Mouse (Mus musculus): ENCODE measurements around the gene 9830107B12Rik. TPM values are rescaled to one million over a fixed set of nuclear protein-coding genes. Genes with fewer than 3 reads are reported as not detected.

9830107B12Rik gene
- polyA plus RNA-seq, 1 experiment from 2014 or later: not detected

GRCm38 (mm10) chr17:48080626-48081025, 65.4 kb downstream of the 9830107B12Rik start:
- Histone ChIP-seq H3K4me1 (replicated peaks; ENCODE audit: control insufficient read depth, insufficient read depth, low read length) (no peaks in the 10 kb centered on the region), H3K4me2 (ENCODE audit: low read length) (no peak overlapping the region), H3K9me3 (ENCODE audit: control insufficient read depth, low read length) (no peaks in the 10 kb centered on the region), H3K27ac (ENCODE audit: low read depth) (no peak overlapping the region), H3K4me3 (ENCODE audit: low read depth, low read length) (no peak overlapping the region), H3K9ac (ENCODE audit: low read length) (no peak overlapping the region), H3K36me3 (ENCODE audit: control insufficient read depth, insufficient read depth, low read length) (no peaks in the 10 kb centered on the region), H3K27me3 (replicated peaks; ENCODE audit: control insufficient read depth, insufficient read depth, low read length) (no peaks in the 10 kb centered on the region)
- 60% methylated on average over 3 of the region's 3 CpGs for WGBS
- DNase-seq (ENCODE audit: low spot score) (no peak), ATAC-seq (replicated peaks; ENCODE audit: low FRiP score, low TSS enrichment, low read depth) (no peak)

Other genes with a start within 250 kb of the 9830107B12Rik start
- gene Foxp4, start 221.6 kb downstream of the 9830107B12Rik start, polyA plus RNA-seq (2014; fragmentation: Nextera tagmentation; extraction: Ambion mirVana): 30.3 and 32.4 TPM in 2 replicates
- not detected in 2 replicates for gene 1700122O11Rik, start 108.0 kb downstream of the 9830107B12Rik start, polyA plus RNA-seq (2014; fragmentation: Nextera tagmentation; extraction: Ambion mirVana)
- gene 1700067P10Rik, start 56.9 kb downstream of the 9830107B12Rik start, polyA plus RNA-seq (2014; fragmentation: Nextera tagmentation; extraction: Ambion mirVana): not detected in 2 replicates
- gene A530064D06Rik, start 21.0 kb upstream of the 9830107B12Rik start, polyA plus RNA-seq (2014; fragmentation: Nextera tagmentation; extraction: Ambion mirVana): 0.09 TPM in 1 of 2 replicates, not detected in the other
- gene Trem1, start 86.5 kb upstream of the 9830107B12Rik start, polyA plus RNA-seq (2014; fragmentation: Nextera tagmentation; extraction: Ambion mirVana): 0.17 and 0.23 TPM in 2 replicates
- gene Trem3, start 101.5 kb upstream of the 9830107B12Rik start, polyA plus RNA-seq (2014; fragmentation: Nextera tagmentation; extraction: Ambion mirVana): 0.19 and 0.30 TPM in 2 replicates
- gene Treml4, start 118.0 kb upstream of the 9830107B12Rik start, polyA plus RNA-seq (2014; fragmentation: Nextera tagmentation; extraction: Ambion mirVana): 1.5 and 1.8 TPM in 2 replicates
- gene Treml2, start 153.2 kb upstream of the 9830107B12Rik start, polyA plus RNA-seq (2014; fragmentation: Nextera tagmentation; extraction: Ambion mirVana): 0.08 and 0.11 TPM in 2 replicates
- 0.41 and 0.46 TPM in 2 replicates for gene B430306N03Rik, start 169.9 kb upstream of the 9830107B12Rik start, polyA plus RNA-seq (2014; fragmentation: Nextera tagmentation; extraction: Ambion mirVana)
- 2.6 and 2.9 TPM in 2 replicates for gene Trem2, start 200.1 kb upstream of the 9830107B12Rik start, polyA plus RNA-seq (2014; fragmentation: Nextera tagmentation; extraction: Ambion mirVana)
- 0.24 and 0.91 TPM in 2 replicates for gene Treml1, start 213.6 kb upstream of the 9830107B12Rik start, polyA plus RNA-seq (2014; fragmentation: Nextera tagmentation; extraction: Ambion mirVana)